9 mouse cellular contexts compared by ENCODE assay signal in genomic region chr5:49975971-49976370, GRCm38 (mm10).
DNase-seq lines count a peak whose midpoint lies in the region; ATAC-seq and TF ChIP-seq lines count a peak whose summit lies in the region.
"Had no signal": no experiment of that assay in that cellular context is flagged by ENCODE, and none has a peak within 500 bp of the region (broad histone marks: within the 10 kb centered on the region; RNA-seq: fewer than 3 reads in every experiment).

No protein-coding gene starts in this region.

- no peaks in the 10 kb centered on the region for H3K4me1 ChIP-seq in thymus, adult 2 months (replicated peaks; ENCODE audit: control insufficient read depth, insufficient read depth, low read length)
- H3K4me1 ChIP-seq in forebrain, embryonic 16.5 days (replicated peaks; ENCODE audit: control insufficient read depth, insufficient read depth, low read length) = no peaks in the 10 kb centered on the region
- no peaks in the 10 kb centered on the region for H3K4me1 ChIP-seq in midbrain, embryonic 14.5 days (ENCODE audit: control insufficient read depth, insufficient read depth, low read length)
- H3K4me1 ChIP-seq: embryonic facial prominence, embryonic 12.5 days had no signal

- intact Hi-C loops in left cerebral cortex, postnatal 25 days (cut with DNase I) = loop anchor here (2.0 kb wide), 1 partner anchor 241 kb away; no protein-coding TSS in a partner anchor

- no peaks in the 10 kb centered on the region for H3K27me3 ChIP-seq in thymus, adult 2 months (ENCODE audit: control insufficient read depth, insufficient read depth, low read length)
- no peaks in the 10 kb centered on the region for H3K27me3 ChIP-seq in forebrain, embryonic 16.5 days (replicated peaks; ENCODE audit: control insufficient read depth, insufficient read depth, low read length)
- H3K27me3 ChIP-seq in midbrain, embryonic 14.5 days (ENCODE audit: control insufficient read depth, insufficient read depth, low read length) = no peaks in the 10 kb centered on the region
- H3K27me3 ChIP-seq: embryonic facial prominence, embryonic 12.5 days had no signal

- ATAC-seq in forebrain, embryonic 16.5 days = peak; percentile 73
- ATAC-seq in midbrain, embryonic 14.5 days (ENCODE audit: low FRiP score, low TSS enrichment) = no peak; the same call in 1 of the 2 replicates

- no peaks in the 10 kb centered on the region for H3K36me3 ChIP-seq in thymus, adult 2 months (ENCODE audit: control insufficient read depth, insufficient read depth, low read length)
- H3K36me3 ChIP-seq in forebrain, embryonic 16.5 days (ENCODE audit: control insufficient read depth, insufficient read depth) = peaks cover 2% of the 10 kb centered on the region; the same call in 1 of the 2 replicates
- peaks cover 17% of the 10 kb centered on the region; the same call in 1 of the 2 replicates for H3K36me3 ChIP-seq in midbrain, embryonic 14.5 days (ENCODE audit: control insufficient read depth, insufficient read depth, low read length)

- no peak overlapping the region for H3K9ac ChIP-seq in forebrain, embryonic 16.5 days (replicated peaks; ENCODE audit: low read depth, low read length)
- no peak overlapping the region for H3K9ac ChIP-seq in midbrain, embryonic 14.5 days (replicated peaks; ENCODE audit: low read length)
- H3K9ac ChIP-seq: embryonic facial prominence, embryonic 12.5 days had no signal

- no peak for TF ChIP-seq POLR2A in thymus, adult 2 months (IDR thresholded peaks at IDR 0.05; ENCODE audit: control insufficient read depth, extremely low read depth, insufficient read depth, low read length, poor library complexity)

- H3K4me2 ChIP-seq in forebrain, embryonic 16.5 days (ENCODE audit: low read length) = no peak overlapping the region
- no peak overlapping the region for H3K4me2 ChIP-seq in midbrain, embryonic 14.5 days (ENCODE audit: low read length)
- H3K4me2 ChIP-seq: embryonic facial prominence, embryonic 12.5 days had no signal

- no peak for TF ChIP-seq CTCF in thymus, adult 2 months (IDR thresholded peaks at IDR 0.05; ENCODE audit: borderline replicate concordance, control insufficient read depth, extremely low read depth, insufficient read depth, low read length, poor library complexity)

- H3K4me3 ChIP-seq in thymus, adult 2 months (ENCODE audit: control insufficient read depth, insufficient read depth, low read length) = no peak overlapping the region
- H3K4me3 ChIP-seq in forebrain, embryonic 16.5 days (replicated peaks; ENCODE audit: low read length) = no peak overlapping the region
- H3K4me3 ChIP-seq in midbrain, embryonic 14.5 days (replicated peaks; ENCODE audit: low read depth, low read length) = no peak overlapping the region
- H3K4me3 ChIP-seq: embryonic facial prominence, embryonic 12.5 days had no signal

- H3K9me3 ChIP-seq in forebrain, embryonic 16.5 days (ENCODE audit: control insufficient read depth, low read length) = no peaks in the 10 kb centered on the region
- H3K9me3 ChIP-seq in midbrain, embryonic 14.5 days (ENCODE audit: control insufficient read depth, low read length) = no peaks in the 10 kb centered on the region
- H3K9me3 ChIP-seq: embryonic facial prominence, embryonic 12.5 days had no signal

- WGBS in thymus, adult 2 months = 53% methylated on average over 2 of the region's 2 CpGs
- 54% methylated on average over 2 of the region's 2 CpGs for WGBS in forebrain, embryonic 16.5 days
- 62% methylated on average over 2 of the region's 2 CpGs for WGBS in midbrain, embryonic 14.5 days

- peak; percentile 47 for DNase-seq in thymus, adult 2 months
- DNase-seq in thymus, adult 18-20 months = no peak
- peak; percentile 40 for DNase-seq in cerebellum, adult 11 months
- peak; percentile 71 for DNase-seq in kidney, adult 18-20 months
- peak; percentile 82 to 87 for DNase-seq in left cerebral cortex, postnatal 25 days (ENCODE audit: low spot score in 2 of 2)
- peak; percentile 89 for DNase-seq in midbrain, embryonic 14.5 days
- DNase-seq in yolk sac, embryonic 10.5 days (ENCODE audit: low spot score) = peak; percentile 30

- no peak overlapping the region for H3K27ac ChIP-seq in thymus, adult 2 months (ENCODE audit: control insufficient read depth, insufficient read depth, low read length)
- no peak overlapping the region for H3K27ac ChIP-seq in forebrain, embryonic 16.5 days (ENCODE audit: low read length)
- H3K27ac ChIP-seq in midbrain, embryonic 14.5 days (replicated peaks; ENCODE audit: low read depth, low read length) = no peak overlapping the region
- H3K27ac ChIP-seq: embryonic facial prominence, embryonic 12.5 days had no signal

Comparison
In these comparisons a context has a peak if more than half of its experiments do, and no peak if none do; other contexts are left out.
1. DNase-seq: peak in thymus, adult 2 months (single experiment), cerebellum, adult 11 months (single experiment), kidney, adult 18-20 months (single experiment), left cerebral cortex, postnatal 25 days (2 of 2), midbrain, embryonic 14.5 days (single experiment) and yolk sac, embryonic 10.5 days (single experiment); none in thymus, adult 18-20 months (0 of 2).